Mouse (Mus musculus): ENCODE results near the gene Klf6.

Klf6 gene

GRCm38 (mm10) chr13:5917360-5917759, 56.1 kb downstream of the Klf6 start:
- DNase-seq: no peak

DNA sequence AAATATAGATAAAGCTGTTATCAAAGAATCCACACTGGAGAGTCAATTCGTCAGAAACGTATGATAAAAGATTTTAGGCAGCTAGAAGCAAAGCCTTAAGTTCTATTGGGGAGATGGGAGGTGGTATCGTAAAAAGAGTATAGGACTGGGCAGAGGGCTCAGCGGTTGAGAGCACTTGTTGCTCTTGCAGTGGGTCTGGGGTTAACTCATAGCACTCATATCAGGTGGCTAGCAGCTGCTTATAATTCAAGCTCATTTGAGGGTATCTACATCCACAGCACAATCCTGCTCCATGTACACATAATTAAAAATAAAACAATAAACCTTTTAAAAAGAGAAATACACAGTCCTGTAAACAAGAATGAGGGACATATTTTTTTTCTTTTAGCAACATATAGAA, 58.7 kb downstream of the Klf6 start:
- no peak for DNase-seq

All from liver (tissue).